In genomic region chr1:52953548-52953947, GRCm38 (mm10) we compare ENCODE assay signal across 8 mouse cellular contexts.
A peak's percentile ranks its signal among the peaks of the same experiment; 100 is the strongest.
DNase-seq lines count a peak whose midpoint lies in the region; ATAC-seq and TF ChIP-seq lines count a peak whose summit lies in the region.

No protein-coding gene starts in this region.

- H3K36me3 ChIP-seq in lung, postnatal 0 days (ENCODE audit: insufficient read depth, low read length): no peaks in the 10 kb centered on the region
- H3K36me3 ChIP-seq in forebrain, embryonic 14.5 days (ENCODE audit: control insufficient read depth, insufficient read depth, low read length): no peaks in the 10 kb centered on the region
- H3K36me3 ChIP-seq in liver, embryonic 15.5 days (replicated peaks): no peaks in the 10 kb centered on the region

- H3K4me2 ChIP-seq in lung, postnatal 0 days (replicated peaks; ENCODE audit: low read depth, low read length): no peak overlapping the region; the same call in 1 of the 2 replicates
- H3K4me2 ChIP-seq in forebrain, embryonic 14.5 days (ENCODE audit: low read length): peak overlapping the region; percentile 98
- peak overlapping the region; percentile 75 for H3K4me2 ChIP-seq in liver, embryonic 15.5 days

- no peak for TF ChIP-seq EP300 in lung, postnatal 0 days (IDR thresholded peaks at IDR 0.05)

- H3K27ac ChIP-seq in lung, postnatal 0 days (ENCODE audit: low read length): no peak overlapping the region
- no peak overlapping the region for H3K27ac ChIP-seq in forebrain, embryonic 14.5 days (ENCODE audit: low read depth, low read length)
- no peak overlapping the region for H3K27ac ChIP-seq in liver, embryonic 15.5 days (replicated peaks)

- no peaks in the 10 kb centered on the region for H3K9me3 ChIP-seq in lung, postnatal 0 days (ENCODE audit: low read length)
- H3K9me3 ChIP-seq in forebrain, embryonic 14.5 days (replicated peaks; ENCODE audit: control insufficient read depth, low read length): no peaks in the 10 kb centered on the region
- no peaks in the 10 kb centered on the region for H3K9me3 ChIP-seq in liver, embryonic 15.5 days (replicated peaks)

- no peaks in the 10 kb centered on the region for H3K27me3 ChIP-seq in lung, postnatal 0 days (replicated peaks; ENCODE audit: insufficient read depth, low read length)
- H3K27me3 ChIP-seq in forebrain, embryonic 14.5 days (replicated peaks; ENCODE audit: control insufficient read depth, insufficient read depth, low read length): no peaks in the 10 kb centered on the region
- peaks cover 15% of the 10 kb centered on the region for H3K27me3 ChIP-seq in liver, embryonic 15.5 days

- TF ChIP-seq POLR2A in lung, adult 2 months (IDR thresholded peaks at IDR 0.05; ENCODE audit: borderline replicate concordance, extremely low read depth, low read depth, low read length): no peak

- DNase-seq in lung, postnatal 0 days (ENCODE audit: low spot score): no peak
- DNase-seq in lung, adult 2 months: no peak
- peak; percentile 13 for DNase-seq in forebrain, embryonic 14.5 days (ENCODE audit: low spot score)
- DNase-seq in thymus, adult 18-20 months: no peak
- DNase-seq in adrenal gland, adult 18-20 months (ENCODE audit: low spot score in 2 of 2): no peak
- DNase-seq in cerebellum, adult 9-11 months: no peak
- no peak for DNase-seq in left cerebral cortex, postnatal 10 days (ENCODE audit: extremely low spot score in 1 of 2, low spot score in 2 of 2)

- 20% methylated on average over 4 of the region's 4 CpGs for WGBS in lung, postnatal 0 days
- WGBS in lung, adult 2 months: 49% methylated on average over 4 of the region's 4 CpGs
- WGBS in forebrain, embryonic 14.5 days: 11% methylated on average over 4 of the region's 4 CpGs
- 38% methylated on average over 4 of the region's 4 CpGs for WGBS in liver, embryonic 15.5 days (ENCODE audit: insufficient replicate concordance)

- no peak for TF ChIP-seq CTCF in lung, postnatal 0 days (IDR thresholded peaks at IDR 0.05)
- TF ChIP-seq CTCF in lung, adult 2 months (IDR thresholded peaks at IDR 0.05; ENCODE audit: insufficient read depth, low read length): no peak

- H3K4me3 ChIP-seq in lung, postnatal 0 days (ENCODE audit: low read depth, low read length): 0 out of 2 replicates have a peak overlapping the region, but pooled peaks have one; percentile 46
- no peak overlapping the region for H3K4me3 ChIP-seq in lung, adult 2 months (replicated peaks; ENCODE audit: extremely low read depth, low read depth, low read length)
- peak overlapping the region; percentile 51; the same call in 1 of the 2 replicates for H3K4me3 ChIP-seq in forebrain, embryonic 14.5 days (ENCODE audit: low read depth, low read length)
- H3K4me3 ChIP-seq in liver, embryonic 15.5 days (replicated peaks): no peak overlapping the region

- ATAC-seq in lung, postnatal 0 days: no peak
- no peak; the same call in 1 of the 2 replicates for ATAC-seq in forebrain, embryonic 14.5 days
- ATAC-seq in liver, embryonic 15.5 days (ENCODE audit: insufficient read depth): no peak

- no peak overlapping the region for H3K9ac ChIP-seq in lung, postnatal 0 days (replicated peaks; ENCODE audit: low read depth)
- H3K9ac ChIP-seq in forebrain, embryonic 14.5 days (ENCODE audit: low read length): peak overlapping the region; percentile 62; the same call in 1 of the 2 replicates
- no peak overlapping the region for H3K9ac ChIP-seq in liver, embryonic 15.5 days

- intact Hi-C loops in left cerebral cortex, postnatal 10 days (cut with DNase I): loop anchor here (10.0 kb wide), 1 partner anchor 81 kb away; no protein-coding TSS in a partner anchor

- peaks cover 9% of the 10 kb centered on the region; the same call in 1 of the 2 replicates for H3K4me1 ChIP-seq in lung, postnatal 0 days (ENCODE audit: insufficient read depth, low read depth, low read length)
- peaks cover 3% of the 10 kb centered on the region; the same call in 1 of the 2 replicates for H3K4me1 ChIP-seq in lung, adult 2 months (ENCODE audit: control insufficient read depth, insufficient read depth, low read length)
- H3K4me1 ChIP-seq in forebrain, embryonic 14.5 days (ENCODE audit: control insufficient read depth, insufficient read depth, low read length): peaks cover 12% of the 10 kb centered on the region
- H3K4me1 ChIP-seq in liver, embryonic 15.5 days (replicated peaks): no peaks in the 10 kb centered on the region

Comparison
In these comparisons a context has a peak if more than half of its experiments do, and no peak if none do; other contexts are left out.
1. H3K4me3 ChIP-seq: peak in lung, postnatal 0 days (single experiment) and forebrain, embryonic 14.5 days (single experiment); none in lung, adult 2 months (single experiment) and liver, embryonic 15.5 days (single experiment).